Mouse (Mus musculus) E14TG2a.4 (cell line): ENCODE measurements around the gene Rrp36.

Source experiments
- CTCF ChIP-seq: conservative IDR thresholded peaks from 2 replicates; pipeline ENCODE4 v1.5.1; 2014; ENCODE audit warnings: low read length
- NANOG ChIP-seq: IDR thresholded peaks from 2 replicates; pipeline ENCODE4 v1.6.1; 2014; ENCODE audit warnings: borderline replicate concordance, low read length, mixed read lengths
- POU5F1 ChIP-seq: IDR thresholded peaks from 2 replicates; pipeline ENCODE4 v1.6.1; 2014; ENCODE audit warnings: low read length, borderline replicate concordance

DNA sequence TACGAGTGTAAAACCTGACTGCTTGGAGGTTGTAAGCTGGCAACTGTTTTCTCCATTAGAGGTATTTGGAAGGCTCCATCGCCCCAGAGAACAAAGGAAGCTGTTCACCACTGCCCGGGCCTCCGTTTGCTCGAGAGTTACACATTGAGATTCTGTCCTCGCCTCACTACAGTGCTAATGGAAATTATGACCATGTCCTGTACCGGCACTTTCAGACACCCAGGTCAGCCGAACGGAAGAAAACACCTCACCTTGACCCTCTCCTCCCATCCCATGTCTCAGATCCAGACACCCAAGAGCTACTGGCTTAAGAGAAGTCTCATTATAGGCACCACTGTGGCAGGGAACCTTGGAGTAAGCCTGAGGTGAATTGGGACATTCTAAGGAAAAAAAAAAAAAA is 39.7 kb upstream of the Rrp36 start:
- TF ChIP-seq CTCF = no peak
- TF ChIP-seq POU5F1 = no peak
- no peak for TF ChIP-seq NANOG
